Mouse (Mus musculus) olfactory bulb, adult 2 months (tissue): ENCODE data around the gene Cdc34.

Source experiments
- CTCF ChIP-seq: fragments of 200-500 bp; IDR thresholded peaks from 2 replicates; pipeline ENCODE4 v1.5.1; 2012; ENCODE audit warnings: low read depth, mild to moderate bottlenecking, low read length, moderate library complexity; ENCODE audit not compliant: insufficient read depth
- POLR2A ChIP-seq: fragments of 200-500 bp; IDR thresholded peaks from 2 replicates; pipeline ENCODE4 v1.6.1; 2012; ENCODE audit warnings: mild to moderate bottlenecking, low read depth, low read length, moderate library complexity; ENCODE audit not compliant: insufficient read depth

GRCm38 (mm10) chr10:79670071-79670888, 11.7 kb upstream of the Cdc34 start:
- TF ChIP-seq CTCF (no peak), POLR2A (no peak)
